Mouse (Mus musculus): Measurements from ENCODE around the gene B4galt7.
"Not testable (repeated sequence)": the region's sequence is repeated elsewhere in the genome, so short reads cannot be mapped to it uniquely, and the experiment has no call there.

The B4galt7 gene

GRCm38 (mm10) chr13:55599566-55600540, at the start of gene B4galt7:
B4galt7 (plus strand) TSS chr13:55599896.
- peak; percentile 84 for DNase-seq (ENCODE audit: low spot score)

- DNase-seq (ENCODE audit: low spot score) = no peak
Measured at GRCm38 (mm10) chr13:55555921-55556320, 43.8 kb upstream of the B4galt7 start.

GRCm38 (mm10) chr13:55557499-55557898, 42.2 kb upstream of the B4galt7 start:
- DNase-seq (ENCODE audit: low spot score) = no peak

GRCm38 (mm10) chr13:55563266-55563879, 36.3 kb upstream of the B4galt7 start:
- DNase-seq (ENCODE audit: low spot score) = no peak

- DNase-seq (ENCODE audit: low spot score) = no peak
Measured at GRCm38 (mm10) chr13:55567001-55567400, 32.7 kb upstream of the B4galt7 start.

- no peak for DNase-seq (ENCODE audit: low spot score)
Measured at GRCm38 (mm10) chr13:55567949-55568348, 31.7 kb upstream of the B4galt7 start.

- DNase-seq (ENCODE audit: low spot score) = not testable (repeated sequence)
Measured at GRCm38 (mm10) chr13:55568524-55568923, 31.2 kb upstream of the B4galt7 start.

- DNase-seq (ENCODE audit: low spot score) = no peak
Measured at GRCm38 (mm10) chr13:55569726-55570285, 29.9 kb upstream of the B4galt7 start.

GRCm38 (mm10) chr13:55570286-55570973, 29.3 kb upstream of the B4galt7 start:
- DNase-seq (ENCODE audit: low spot score) = peak; percentile 55

- peak; percentile 95 for DNase-seq (ENCODE audit: low spot score)
Measured at GRCm38 (mm10) chr13:55571027-55571751, 28.5 kb upstream of the B4galt7 start, which contains the start of gene Fam193b. Fam193b (minus strand) TSS chr13:55571120.

GRCm38 (mm10) chr13:55571977-55572376, 27.7 kb upstream of the B4galt7 start:
- DNase-seq (ENCODE audit: low spot score) = no peak

GRCm38 (mm10) chr13:55573432-55573831, 26.3 kb upstream of the B4galt7 start, which contains the start of gene Tmed9:
Tmed9 (plus strand) TSS chr13:55573732.
- no peak for DNase-seq (ENCODE audit: low spot score)

- DNase-seq (ENCODE audit: low spot score) = no peak
Measured at GRCm38 (mm10) chr13:55574321-55574720, 25.4 kb upstream of the B4galt7 start.

- no peak for DNase-seq (ENCODE audit: low spot score)
Measured at GRCm38 (mm10) chr13:55575932-55576331, 23.8 kb upstream of the B4galt7 start.

- DNase-seq (ENCODE audit: low spot score) = not testable (repeated sequence)
Measured at GRCm38 (mm10) chr13:55576872-55577271, 22.8 kb upstream of the B4galt7 start.

GRCm38 (mm10) chr13:55578086-55578485, 21.6 kb upstream of the B4galt7 start:
- DNase-seq (ENCODE audit: low spot score) = no peak

GRCm38 (mm10) chr13:55591961-55592490, 7.7 kb upstream of the B4galt7 start:
- DNase-seq (ENCODE audit: low spot score) = peak; percentile 64

- peak; percentile 97 for DNase-seq (ENCODE audit: low spot score)
Measured at GRCm38 (mm10) chr13:55592512-55593253, 7.0 kb upstream of the B4galt7 start.

GRCm38 (mm10) chr13:55593254-55593747, 6.4 kb upstream of the B4galt7 start:
- DNase-seq (ENCODE audit: low spot score) = no peak

- DNase-seq (ENCODE audit: low spot score) = no peak
Measured at GRCm38 (mm10) chr13:55595375-55595774, 4.3 kb upstream of the B4galt7 start.
